Mouse (Mus musculus) naive thymus-derived CD4-positive, alpha-beta T cell, adult 2 months (primary cell): ENCODE measurements around the gene Zfp663.

Experiments
- DNase-seq: peaks from one replicate; pipeline ENCODE4 v3.0.0-alpha.2; 2011; ENCODE audit warnings: low read depth

Gene Zfp663

GRCm38 (mm10) chr2:165370348-165370747 lies 1.8 kb upstream of the Zfp663 start:
- DNase-seq = no peak

- no peak for DNase-seq
Measured at GRCm38 (mm10) chr2:165367868-165368439, 575 bp downstream of the Zfp663 start.

GRCm38 (mm10) chr2:165367047-165367520 lies 1.4 kb downstream of the Zfp663 start:
- DNase-seq = peak; percentile 32

- peak; percentile 66 for DNase-seq
Measured at GRCm38 (mm10) chr2:165364334-165365091, 4.0 kb downstream of the Zfp663 start.

GRCm38 (mm10) chr2:165363282-165363681 lies 5.2 kb downstream of the Zfp663 start:
- DNase-seq = no peak

- peak; percentile 72 for DNase-seq
Measured at GRCm38 (mm10) chr2:165360861-165361260, 7.7 kb downstream of the Zfp663 start.

GRCm38 (mm10) chr2:165351828-165352513 lies 16.6 kb downstream of the Zfp663 start:
- no peak for DNase-seq

- DNase-seq = no peak
Measured at GRCm38 (mm10) chr2:165349466-165349865, 19.1 kb downstream of the Zfp663 start.

- DNase-seq = no peak
Measured at GRCm38 (mm10) chr2:165346180-165346579, 22.3 kb downstream of the Zfp663 start.

GRCm38 (mm10) chr2:165337191-165337590 lies 31.3 kb downstream of the Zfp663 start:
- DNase-seq = no peak

GRCm38 (mm10) chr2:165332610-165333210 lies 35.8 kb downstream of the Zfp663 start:
- DNase-seq = no peak

GRCm38 (mm10) chr2:165329703-165330102 lies 38.8 kb downstream of the Zfp663 start:
- no peak for DNase-seq

GRCm38 (mm10) chr2:165328746-165329145 lies 39.8 kb downstream of the Zfp663 start:
- DNase-seq = no peak

GRCm38 (mm10) chr2:165327386-165327785 lies 41.1 kb downstream of the Zfp663 start:
- DNase-seq = no peak

- DNase-seq = peak; percentile 99
Measured at GRCm38 (mm10) chr2:165326304-165327190, 42.0 kb downstream of the Zfp663 start, which contains the start of gene Elmo2. TSS of gene Elmo2 (minus strand) at chr2:165326479.

GRCm38 (mm10) chr2:165325521-165326303 lies 42.8 kb downstream of the Zfp663 start:
- peak; percentile 45 for DNase-seq

GRCm38 (mm10) chr2:165323928-165324327 lies 44.6 kb downstream of the Zfp663 start:
- no peak for DNase-seq

- DNase-seq = no peak
Measured at GRCm38 (mm10) chr2:165323484-165323883, 45.0 kb downstream of the Zfp663 start.

- DNase-seq = no peak
Measured at GRCm38 (mm10) chr2:165321981-165322735, 46.4 kb downstream of the Zfp663 start.

- peak; percentile 60 for DNase-seq
Measured at GRCm38 (mm10) chr2:165321381-165321888, 47.1 kb downstream of the Zfp663 start.
